Mouse (Mus musculus) myocyte (in vitro differentiated cells): Measurements from ENCODE around the gene Tmem82. TPM values are rescaled to one million over a fixed set of nuclear protein-coding genes. Genes with fewer than 3 reads are reported as not detected.

Source experiments
- H3K27me3 ChIP-seq: one replicate; pipeline ENCODE4 v1.6.1; 2011; ENCODE audit not compliant: control insufficient read depth, insufficient read depth, insufficient read length
- H3K36me3 ChIP-seq: one replicate; pipeline ENCODE4 v1.6.1; 2011; ENCODE audit not compliant: control insufficient read depth, insufficient read depth
- H3K4me2 ChIP-seq: one replicate; pipeline ENCODE4 v1.6.1; 2011; ENCODE audit warnings: low read depth, control low read depth
- H3K4me3 ChIP-seq: one replicate; pipeline ENCODE4 v1.5.1; 2011; ENCODE audit warnings: mild to moderate bottlenecking, control low read depth, moderate library complexity
- H3K79me2 ChIP-seq: one replicate; pipeline ENCODE4 v1.6.1; 2011; ENCODE audit not compliant: control insufficient read depth, insufficient read depth
- H3ac ChIP-seq: one replicate; pipeline ENCODE4 v1.6.1; 2011; ENCODE audit not compliant: control insufficient read depth, insufficient read length
- CEBPB ChIP-seq: IDR thresholded peaks from 2 replicates; pipeline ENCODE4 v1.6.1; 2011; ENCODE audit warnings: mild to moderate bottlenecking, moderate library complexity; ENCODE audit not compliant: poor library complexity, insufficient read depth, severe bottlenecking
- E2F4 ChIP-seq: IDR thresholded peaks from one replicate; pipeline ENCODE4 v1.6.1; 2011; ENCODE audit warnings: mild to moderate bottlenecking, control low read depth, moderate library complexity; ENCODE audit not compliant: insufficient read depth
- MAX ChIP-seq: IDR thresholded peaks from one replicate; pipeline ENCODE4 v1.6.1; 2011; ENCODE audit warnings: low read depth, mild to moderate bottlenecking, control low read depth
- MYOD1 ChIP-seq, 3 experiments: IDR thresholded peaks; one replicate each; pipeline ENCODE4 v1.6.1; 2011; ENCODE audit warnings: control low read depth in 2 of 3, low read depth in 2 of 3, mild to moderate bottlenecking in 2 of 3, moderate library complexity in 1 of 3; ENCODE audit not compliant: insufficient read length in 2 of 3, control insufficient read depth in 1 of 3
- MYOG ChIP-seq, 3 experiments: IDR thresholded peaks; one replicate each; pipeline ENCODE4 v1.6.1; 2011; ENCODE audit warnings: control low read depth in 2 of 3, low read depth in 2 of 3, mild to moderate bottlenecking in 2 of 3; ENCODE audit not compliant: insufficient read length in 2 of 3, control insufficient read depth in 1 of 3, insufficient read depth in 1 of 3
- POLR2A ChIP-seq: IDR thresholded peaks from one replicate; pipeline ENCODE4 v1.6.1; 2011; ENCODE audit warnings: low read depth, mild to moderate bottlenecking, control low read depth, moderate library complexity; ENCODE audit not compliant: insufficient read length
- POLR2AphosphoS2 ChIP-seq: IDR thresholded peaks from one replicate; pipeline ENCODE4 v1.6.1; 2011; ENCODE audit warnings: low read depth, control low read depth; ENCODE audit not compliant: insufficient read length
- REST ChIP-seq: IDR thresholded peaks from one replicate; pipeline ENCODE4 v1.6.1; 2011; ENCODE audit warnings: mild to moderate bottlenecking, control low read depth, moderate library complexity; ENCODE audit not compliant: insufficient read depth, insufficient read length
- SRF ChIP-seq: IDR thresholded peaks from one replicate; pipeline ENCODE4 v1.6.1; 2011; ENCODE audit warnings: low read depth; ENCODE audit not compliant: control insufficient read depth, insufficient read length
- TCF12 ChIP-seq: IDR thresholded peaks from one replicate; pipeline ENCODE4 v1.6.1; 2011; ENCODE audit warnings: mild to moderate bottlenecking, control low read depth; ENCODE audit not compliant: poor library complexity, insufficient read depth, severe bottlenecking
- TCF3 ChIP-seq: IDR thresholded peaks from one replicate; pipeline ENCODE4 v1.6.1; 2011; ENCODE audit warnings: low read depth, control low read depth; ENCODE audit not compliant: insufficient read length
- USF1 ChIP-seq: IDR thresholded peaks from one replicate; pipeline ENCODE4 v1.6.1; 2011; ENCODE audit warnings: low read depth, mild to moderate bottlenecking, control low read depth, moderate library complexity
- polyA plus RNA-seq: library from polyadenylated mRNA; unstranded; fragments of >200 nt; fragmentation: generic; extraction: Trizol; gene quantifications from one replicate; pipeline ENCODE4 v1.2.1, GENCODE M21; 2012; ENCODE audit warnings: missing spikeins

Tmem82 gene
- polyA plus RNA-seq, 1 experiment: 0.02 TPM

DNA sequence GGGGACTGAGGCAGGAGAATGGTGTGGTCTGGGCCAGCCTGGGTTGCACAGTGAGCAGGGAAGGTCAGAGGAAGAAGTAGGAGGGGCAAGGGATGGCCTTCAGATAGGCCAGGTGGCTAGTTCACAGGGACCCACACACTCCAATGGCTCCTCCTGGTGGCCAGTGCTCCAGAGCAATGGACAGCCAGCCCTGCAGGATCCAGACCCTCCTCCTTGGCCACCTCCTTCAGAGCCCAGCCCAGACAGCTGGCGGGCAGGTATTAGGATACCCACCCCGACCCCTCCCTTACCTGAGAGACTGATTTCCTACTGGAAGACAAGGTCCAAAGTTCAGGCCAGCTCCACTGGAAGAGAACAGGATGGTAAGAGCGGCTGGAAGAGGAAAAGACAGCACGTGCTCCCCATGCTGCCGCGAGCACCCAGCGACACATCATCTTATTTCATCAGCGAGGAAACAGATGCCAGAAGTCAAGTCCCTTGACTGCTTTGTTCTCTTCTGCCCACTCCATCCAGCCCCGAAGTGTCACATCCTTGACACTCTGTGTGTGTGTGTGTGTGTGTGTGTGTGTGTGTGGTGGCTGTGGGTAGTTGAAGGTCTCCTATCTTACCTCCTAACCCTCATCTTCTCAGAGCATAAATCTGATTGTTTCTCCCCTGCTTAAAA lies 22.7 kb downstream of the Tmem82 start:
- H3K27me3 ChIP-seq: no peaks in the 10 kb centered on the region
- TF ChIP-seq REST (no peak), E2F4 (no peak), TCF3 (no peak), POLR2A (no peak), CEBPB (no peak), POLR2AphosphoS2 (no peak), MAX (no peak), USF1 (no peak), MYOG (IDR thresholded peaks at IDR 0.05; ENCODE audit: control insufficient read depth in 1 of 3, insufficient read depth in 1 of 3, insufficient read length in 2 of 3, low read depth in 2 of 3) (no peak), TCF12 (no peak), SRF (no peak), MYOD1 (IDR thresholded peaks at IDR 0.05; ENCODE audit: control insufficient read depth in 1 of 3, insufficient read length in 2 of 3, low read depth in 2 of 3) (no peak)
- H3K79me2 ChIP-seq: peaks cover 13% of the 10 kb centered on the region
- H3K4me3 ChIP-seq: no peak overlapping the region
- H3K36me3 ChIP-seq: peaks cover 4% of the 10 kb centered on the region
- H3K4me2 ChIP-seq: no peak overlapping the region
- H3ac ChIP-seq: no peak overlapping the region

DNA sequence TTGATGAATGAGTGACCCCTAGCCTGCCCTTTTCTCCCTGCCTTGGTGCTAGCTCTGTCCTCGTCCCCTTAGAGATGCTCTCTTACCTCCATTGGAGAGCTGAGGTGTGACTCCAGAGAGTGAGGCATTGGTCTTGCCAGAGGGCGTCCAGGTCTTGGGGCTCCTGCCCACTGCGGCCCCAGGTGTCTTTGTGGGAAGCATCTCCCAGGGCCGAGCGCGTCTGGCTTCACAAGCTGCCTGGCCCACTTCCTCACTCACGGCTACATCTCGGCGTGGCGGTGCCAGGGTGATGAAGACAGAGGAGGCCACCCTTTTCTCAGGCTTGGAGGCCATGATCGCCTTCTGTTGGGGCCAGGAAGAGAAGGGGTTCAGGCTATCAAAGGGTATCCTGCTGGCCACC lies 23.3 kb downstream of the Tmem82 start:
- Histone ChIP-seq H3K79me2 (peaks cover 13% of the 10 kb centered on the region), H3K4me3 (no peak overlapping the region), H3K4me2 (no peak overlapping the region), H3K36me3 (peaks cover 4% of the 10 kb centered on the region), H3K27me3 (no peaks in the 10 kb centered on the region), H3ac (no peak overlapping the region)
- TF ChIP-seq USF1 (no peak), MAX (no peak), MYOG (IDR thresholded peaks at IDR 0.05; ENCODE audit: control insufficient read depth in 1 of 3, insufficient read depth in 1 of 3, insufficient read length in 2 of 3, low read depth in 2 of 3) (no peak), E2F4 (no peak), MYOD1 (IDR thresholded peaks at IDR 0.05; ENCODE audit: control insufficient read depth in 1 of 3, insufficient read length in 2 of 3, low read depth in 2 of 3) (no peak), CEBPB (no peak), SRF (no peak), TCF12 (no peak), POLR2AphosphoS2 (no peak), REST (no peak), POLR2A (no peak), TCF3 (no peak)

DNA sequence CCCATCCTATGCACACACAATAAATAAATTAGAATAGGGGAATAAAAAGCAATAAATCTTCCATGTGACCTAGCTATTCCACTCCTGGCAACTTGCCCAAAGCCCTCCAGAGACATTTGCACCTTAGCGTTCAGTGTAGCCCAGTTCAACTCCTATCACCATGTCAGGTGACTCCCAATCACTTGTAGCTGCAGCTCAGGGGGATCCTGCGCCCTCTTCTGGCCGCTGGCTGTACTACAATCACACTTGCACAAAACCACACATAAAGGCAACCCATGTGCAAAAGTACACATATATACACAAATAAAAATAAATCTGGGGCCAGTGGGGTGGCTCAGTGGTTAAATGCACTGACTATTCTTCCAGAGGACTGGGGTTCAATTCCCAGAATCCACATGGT lies 26.9 kb downstream of the Tmem82 start:
- Histone ChIP-seq H3K36me3 (peaks cover 4% of the 10 kb centered on the region), H3K4me3 (no peak overlapping the region), H3K4me2 (no peak overlapping the region), H3ac (no peak overlapping the region), H3K79me2 (no peaks in the 10 kb centered on the region), H3K27me3 (no peaks in the 10 kb centered on the region)
- no peak for TF ChIP-seq MYOG (IDR thresholded peaks at IDR 0.05; ENCODE audit: control insufficient read depth in 1 of 3, insufficient read depth in 1 of 3, insufficient read length in 2 of 3, low read depth in 2 of 3)
- no peak for TF ChIP-seq MAX
- TF ChIP-seq USF1: no peak

DNA sequence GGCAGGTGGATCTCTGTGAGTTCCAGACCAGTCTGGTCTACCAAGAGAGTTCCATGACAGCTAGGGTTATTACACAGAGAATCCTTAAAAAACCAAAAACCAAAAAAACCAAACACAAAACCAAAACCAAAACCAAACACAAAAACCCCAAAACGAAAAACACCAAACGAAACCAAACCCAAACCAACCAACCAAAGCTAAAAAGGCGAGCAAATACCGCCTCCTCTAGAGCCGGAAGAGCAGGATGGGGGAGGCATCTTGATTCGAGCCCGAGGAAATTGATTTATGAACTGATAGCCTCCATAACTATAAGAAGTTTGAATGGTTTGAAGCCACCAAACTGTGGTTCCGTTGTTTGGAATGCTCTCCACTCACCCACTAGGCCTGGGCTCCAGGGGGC lies 34.5 kb downstream of the Tmem82 start:
- Histone ChIP-seq H3ac (no peak overlapping the region), H3K4me2 (no peak overlapping the region), H3K79me2 (no peaks in the 10 kb centered on the region), H3K36me3 (no peaks in the 10 kb centered on the region), H3K4me3 (no peak overlapping the region), H3K27me3 (no peaks in the 10 kb centered on the region)
- no peak for TF ChIP-seq CEBPB

DNA sequence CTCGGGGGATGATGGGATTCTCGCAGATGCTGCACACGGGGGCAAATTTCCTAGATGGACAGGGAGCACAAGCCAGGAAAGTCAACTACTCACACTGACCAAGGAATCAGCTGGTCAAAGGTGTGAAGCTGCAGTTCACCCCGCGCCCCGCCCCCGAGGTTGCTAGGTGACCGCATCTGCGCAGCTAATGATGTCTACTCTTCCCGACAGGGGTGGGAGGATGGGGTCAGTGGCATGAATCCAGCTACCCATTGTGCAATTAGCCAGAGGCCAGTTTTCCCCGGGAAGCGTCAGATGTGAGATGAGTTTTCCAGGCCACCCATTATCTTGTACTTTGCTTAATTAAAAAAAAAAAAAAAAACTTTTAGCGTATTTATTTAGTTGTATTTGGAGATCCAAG lies 37.4 kb downstream of the Tmem82 start:
- H3K27me3 ChIP-seq: no peaks in the 10 kb centered on the region
- H3ac ChIP-seq: no peak overlapping the region
- TF ChIP-seq MYOG (IDR thresholded peaks at IDR 0.05; ENCODE audit: control insufficient read depth in 1 of 3, insufficient read depth in 1 of 3, insufficient read length in 2 of 3, low read depth in 2 of 3): no peak
- H3K4me2 ChIP-seq: no peak overlapping the region
- no peaks in the 10 kb centered on the region for H3K36me3 ChIP-seq
- no peak overlapping the region for H3K4me3 ChIP-seq
- H3K79me2 ChIP-seq: no peaks in the 10 kb centered on the region

DNA sequence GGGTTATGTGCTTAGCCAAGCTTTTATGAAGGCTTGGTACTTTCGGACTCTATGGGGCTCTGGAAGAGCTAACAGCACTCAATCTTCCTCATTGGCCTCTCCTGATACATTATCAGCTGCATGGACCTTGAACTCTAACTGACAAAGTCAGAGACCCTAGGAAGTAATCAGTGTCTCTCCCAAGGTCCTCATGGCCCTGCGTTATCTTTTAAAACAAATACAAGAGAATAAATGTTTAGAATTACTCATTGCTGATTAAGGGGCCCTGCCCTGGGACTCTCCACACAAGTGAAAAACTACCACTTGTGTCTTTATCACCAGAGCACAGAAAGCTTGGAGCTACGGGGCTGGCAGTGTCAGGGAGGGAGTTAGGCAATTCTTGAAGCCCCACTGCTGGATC lies 39.6 kb downstream of the Tmem82 start:
- Histone ChIP-seq H3K27me3 (no peaks in the 10 kb centered on the region), H3K79me2 (no peaks in the 10 kb centered on the region), H3ac (no peak overlapping the region), H3K4me3 (no peak overlapping the region), H3K4me2 (no peak overlapping the region), H3K36me3 (no peaks in the 10 kb centered on the region)
- TF ChIP-seq REST: no peak
- TF ChIP-seq MYOD1 (IDR thresholded peaks at IDR 0.05; ENCODE audit: control insufficient read depth in 1 of 3, insufficient read length in 2 of 3, low read depth in 2 of 3): no peak
- TF ChIP-seq USF1: no peak
- TF ChIP-seq SRF: no peak
